8 mouse cellular contexts compared by ENCODE assay signal in genomic region chr5:150466132-150466531, GRCm38 (mm10). TPM values are rescaled to one million over a fixed set of nuclear protein-coding genes. Genes with fewer than 3 reads are reported as not detected.
DNase-seq lines count a peak whose midpoint lies in the region; ATAC-seq and TF ChIP-seq lines count a peak whose summit lies in the region.

No protein-coding gene starts in this region.

- no peak overlapping the region for H3K9ac ChIP-seq in MEL (ENCODE audit: control insufficient read depth, low read depth, low read length, poor library complexity, severe bottlenecking)
- no peak overlapping the region for H3K9ac ChIP-seq in forebrain, embryonic 16.5 days (replicated peaks; ENCODE audit: low read depth, low read length)

- TF ChIP-seq POLR2A in MEL (IDR thresholded peaks at IDR 0.05; ENCODE audit: control insufficient read depth in 1 of 2, insufficient read depth in 1 of 2, low read depth in 1 of 2, low read length in 2 of 2, poor library complexity in 1 of 2) = no peak

- no peaks in the 10 kb centered on the region for H3K36me3 ChIP-seq in MEL (ENCODE audit: control insufficient read depth in 1 of 2, insufficient read depth in 2 of 2, low read length in 2 of 2)
- H3K36me3 ChIP-seq in forebrain, embryonic 16.5 days (ENCODE audit: control insufficient read depth, insufficient read depth) = peaks cover 8% of the 10 kb centered on the region

- no peak for TF ChIP-seq EP300 in MEL (IDR thresholded peaks at IDR 0.05; ENCODE audit: low read depth in 1 of 2, low read length in 2 of 2)

- no peak overlapping the region for H3K4me2 ChIP-seq in forebrain, embryonic 16.5 days (ENCODE audit: low read length)

- 76% methylated on average over 12 of the region's 12 CpGs for WGBS in forebrain, embryonic 16.5 days

- H3K4me3 ChIP-seq in MEL (ENCODE audit: control insufficient read depth in 1 of 2, insufficient read depth in 1 of 2, low read depth in 2 of 2, low read length in 2 of 2) = no peak overlapping the region
- H3K4me3 ChIP-seq in forebrain, embryonic 16.5 days (replicated peaks; ENCODE audit: low read length) = no peak overlapping the region

- TF ChIP-seq RAD21 in MEL (IDR thresholded peaks at IDR 0.05; ENCODE audit: low read depth, low read length) = no peak

- peak; percentile 32 for DNase-seq in MEL (ENCODE audit: low read depth, low spot score)
- peak; percentile 90 to 93 for DNase-seq in adrenal gland, postnatal 36 days
- DNase-seq in frontal cortex, postnatal 10 days (ENCODE audit: low spot score in 2 of 2) = peak; percentile 55 to 65
- peak; percentile 91 for DNase-seq in heart, postnatal 25 days (ENCODE audit: low spot score)
- peak; percentile 79 to 86 for DNase-seq in left cerebral cortex, adult 18-20 months (ENCODE audit: low spot score in 2 of 2)
- DNase-seq in lung, postnatal 25 days (ENCODE audit: low spot score) = peak; percentile 95
- peak; percentile 87 for DNase-seq in testis, postnatal 14 days (ENCODE audit: low spot score)

- no peak for ATAC-seq in forebrain, embryonic 16.5 days

- no peaks in the 10 kb centered on the region for H3K79me2 ChIP-seq in MEL (ENCODE audit: control insufficient read depth, insufficient read depth, low read length, poor library complexity)

- no peak overlapping the region for H3K27ac ChIP-seq in MEL (ENCODE audit: control insufficient read depth, low read depth, low read length)
- H3K27ac ChIP-seq in forebrain, embryonic 16.5 days (ENCODE audit: low read length) = no peak overlapping the region

- H3K4me1 ChIP-seq in MEL (ENCODE audit: control insufficient read depth in 1 of 2, insufficient read depth in 2 of 2, low read length in 2 of 2) = 0 out of 4 replicates have a peak, but pooled peaks cover 0 to 3% of the 10 kb centered on the region in 2 experiments
- H3K4me1 ChIP-seq in forebrain, embryonic 16.5 days (replicated peaks; ENCODE audit: control insufficient read depth, insufficient read depth, low read length) = no peaks in the 10 kb centered on the region

- intact Hi-C loops in heart, postnatal 25 days (cut with DNase I) = no loop called here

- no peak for TF ChIP-seq CTCF in MEL (IDR thresholded peaks at IDR 0.05 in 2 of 3, conservative IDR thresholded peaks at IDR 0.05 in 1 of 3; ENCODE audit: control insufficient read depth in 1 of 3, insufficient read depth in 1 of 3, low read depth in 2 of 3, low read length in 3 of 3, poor library complexity in 1 of 3, severe bottlenecking in 1 of 3)

- no peaks in the 10 kb centered on the region for H3K9me3 ChIP-seq in MEL (replicated peaks; ENCODE audit: insufficient read depth, low read length)
- no peaks in the 10 kb centered on the region for H3K9me3 ChIP-seq in forebrain, embryonic 16.5 days (ENCODE audit: control insufficient read depth, low read length)

- H3K27me3 ChIP-seq in MEL (ENCODE audit: control insufficient read depth in 1 of 2, insufficient read depth in 2 of 2, low read length in 2 of 2) = no peaks in the 10 kb centered on the region
- H3K27me3 ChIP-seq in forebrain, embryonic 16.5 days (replicated peaks; ENCODE audit: control insufficient read depth, insufficient read depth, low read length) = no peaks in the 10 kb centered on the region

TF ChIP-seq in MEL, 35 proteins besides CTCF, POLR2A, EP300 and RAD21:
- TF ChIP-seq ZNF384 (IDR thresholded peaks at IDR 0.05; ENCODE audit: low read depth, low read length) (peak; percentile 17; the same call in 1 of the 2 replicates), MAZ (IDR thresholded peaks at IDR 0.05; ENCODE audit: low read depth, low read length) (no peak), TAL1 (IDR thresholded peaks at IDR 0.05; ENCODE audit: low read length) (peak; percentile 9; the same call in 1 of the 2 replicates)

RNA-seq across cellular contexts. Expression of gene Zar1l, which starts 51.8 kb away (rescaled TPM):
- not detected in 2 replicates for total RNA-seq in MEL (2012; rRNA removed)
- not detected for polyA plus RNA-seq in MEL (2012; ENCODE audit: insufficient read depth in 1 of 2, insufficient read length in 2 of 2, low read depth in 1 of 2, low replicate concordance in 2 of 2, missing spikeins in 1 of 2)
- total RNA-seq in adrenal gland, postnatal 36 days (2021) = not detected
- total RNA-seq in heart, postnatal 25 days (2021) = not detected
- total RNA-seq in left cerebral cortex, adult 18-20 months (2021) = 1 to 10 TPM; 1.3 to 1.6 TPM
- not detected in 2 replicates for polyA plus RNA-seq in forebrain, embryonic 16.5 days (2015; fragmentation: Nextera tagmentation; extraction: Ambion mirVana)

RNA-seq across cellular contexts. Expression of gene Brca2, which starts 56.3 kb away (rescaled TPM):
- 29.8 and 31.2 TPM in 2 replicates for total RNA-seq in MEL (2012; rRNA removed)
- 100 to 1,000 TPM in 1 of 2 experiments, 10 to 100 TPM in 1; 53.4 to 239 TPM for polyA plus RNA-seq in MEL (2012; ENCODE audit: insufficient read depth in 1 of 2, insufficient read length in 2 of 2, low read depth in 1 of 2, low replicate concordance in 2 of 2, missing spikeins in 1 of 2)
- total RNA-seq in adrenal gland, postnatal 36 days (2021) = 1 to 10 TPM; 5.4 to 6.0 TPM
- total RNA-seq in heart, postnatal 25 days (2021) = 1 to 10 TPM; 2.5 to 2.8 TPM
- total RNA-seq in left cerebral cortex, adult 18-20 months (2021) = 1 to 10 TPM; 4.6 to 8.3 TPM
- polyA plus RNA-seq in forebrain, embryonic 16.5 days (2015; fragmentation: Nextera tagmentation; extraction: Ambion mirVana) = 11.3 and 16.5 TPM in 2 replicates

Comparison
In these comparisons a context has a peak if more than half of its experiments do, and no peak if none do; other contexts are left out.
1. DNase-seq: peak in every context shown above with its lines; median percentile 95 in lung, postnatal 25 days; 92 in adrenal gland, postnatal 36 days; 91 in heart, postnatal 25 days; 87 in testis, postnatal 14 days; 82 in left cerebral cortex, adult 18-20 months; 60 in frontal cortex, postnatal 10 days; 32 in MEL.